In the genomic region with DNA sequence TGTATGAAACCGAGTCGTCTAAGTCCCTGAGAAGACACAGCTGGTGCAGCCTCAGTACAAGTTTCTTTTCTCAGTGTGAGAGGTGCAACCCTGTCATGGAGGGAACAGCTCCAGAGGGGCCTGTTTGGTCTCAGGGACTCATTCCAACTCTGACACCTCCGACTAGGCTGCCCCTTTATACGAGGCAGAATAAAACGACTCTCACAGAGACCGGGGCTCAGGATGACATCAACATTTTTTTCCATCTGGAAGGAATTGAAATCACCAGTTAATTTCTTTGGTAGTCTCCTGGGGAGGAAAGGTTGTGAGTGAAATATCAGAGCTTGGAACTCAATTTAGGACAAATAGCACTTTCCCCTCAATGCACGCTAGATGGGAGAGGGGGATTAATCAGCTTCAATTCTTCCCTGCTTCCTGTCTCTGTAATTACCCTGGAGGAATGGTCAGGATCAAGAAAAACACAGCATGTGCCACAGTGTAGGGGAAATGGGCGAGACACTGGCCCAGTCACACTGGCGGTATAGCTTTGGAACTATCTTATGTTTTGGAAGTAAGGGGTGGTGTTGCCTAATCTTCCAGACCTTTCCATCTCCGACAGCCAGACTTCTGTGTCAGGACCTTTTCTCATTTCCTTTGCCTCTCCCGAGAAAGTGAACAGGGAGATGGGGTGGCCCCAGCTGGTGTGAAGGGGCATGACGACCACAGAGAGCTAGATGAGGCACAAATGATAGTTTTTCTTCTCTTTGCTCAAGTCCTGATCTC, we compare ENCODE assay signal across 8 mouse cellular contexts. TPM values are rescaled to one million over a fixed set of nuclear protein-coding genes. Genes with fewer than 3 reads are reported as not detected.
A peak's percentile ranks its signal among the peaks of the same experiment; 100 is the strongest.
DNase-seq lines count a peak whose midpoint lies in the region; ATAC-seq lines count a peak whose summit lies in the region.

No protein-coding gene starts in this region.

- H3K27ac ChIP-seq in hindbrain, embryonic 12.5 days = peak overlapping the region; percentile 4; the same call in 1 of the 2 replicates
- H3K27ac ChIP-seq in hindbrain, embryonic 11.5 days (ENCODE audit: low read depth, low read length) = no peak overlapping the region
- H3K27ac ChIP-seq in forebrain, embryonic 13.5 days = peak overlapping the region; percentile 21; the same call in 1 of the 2 replicates

- 53% methylated on average over 12 of the region's 12 CpGs for WGBS in hindbrain, embryonic 12.5 days
- WGBS in hindbrain, embryonic 11.5 days = 61% methylated on average over 12 of the region's 12 CpGs
- 38% methylated on average over 12 of the region's 12 CpGs for WGBS in forebrain, embryonic 13.5 days

- no peak for DNase-seq in hindbrain, embryonic 11.5 days (ENCODE audit: low spot score)
- peak; percentile 50 to 60 for DNase-seq in heart, postnatal 14 days
- peak; percentile 64 for DNase-seq in lung, postnatal 14 days
- DNase-seq in thymus, adult 18-20 months = no peak
- DNase-seq in cerebellum, adult 8-10 months = no peak
- no peak for DNase-seq in thymus, postnatal 4 days

- no peak overlapping the region for H3K4me3 ChIP-seq in hindbrain, embryonic 12.5 days
- H3K4me3 ChIP-seq in hindbrain, embryonic 11.5 days (ENCODE audit: low read depth, low read length) = no peak overlapping the region
- H3K4me3 ChIP-seq in forebrain, embryonic 13.5 days = no peak overlapping the region

- ATAC-seq in hindbrain, embryonic 12.5 days (ENCODE audit: low FRiP score) = no peak
- no peak for ATAC-seq in hindbrain, embryonic 11.5 days (ENCODE audit: low FRiP score)
- peak; percentile 59 for ATAC-seq in forebrain, embryonic 13.5 days

- intact Hi-C loops in heart, postnatal 14 days (cut with DNase I) = loop anchor here (10.0 kb wide), 1 partner anchor 51 kb away; no protein-coding TSS in a partner anchor

- peaks cover 12% of the 10 kb centered on the region for H3K4me1 ChIP-seq in hindbrain, embryonic 12.5 days
- H3K4me1 ChIP-seq in hindbrain, embryonic 11.5 days (replicated peaks; ENCODE audit: control insufficient read depth, insufficient read depth, low read length) = no peaks in the 10 kb centered on the region
- H3K4me1 ChIP-seq in forebrain, embryonic 13.5 days = peaks cover 10% of the 10 kb centered on the region

- no peaks in the 10 kb centered on the region for H3K36me3 ChIP-seq in hindbrain, embryonic 12.5 days
- no peaks in the 10 kb centered on the region for H3K36me3 ChIP-seq in hindbrain, embryonic 11.5 days (ENCODE audit: control insufficient read depth, insufficient read depth, low read length)
- H3K36me3 ChIP-seq in forebrain, embryonic 13.5 days (ENCODE audit: poor library complexity, severe bottlenecking) = no peaks in the 10 kb centered on the region

- H3K9me3 ChIP-seq in hindbrain, embryonic 12.5 days (replicated peaks) = no peaks in the 10 kb centered on the region
- no peaks in the 10 kb centered on the region for H3K9me3 ChIP-seq in hindbrain, embryonic 11.5 days (ENCODE audit: control insufficient read depth, low read length)
- H3K9me3 ChIP-seq in forebrain, embryonic 13.5 days (replicated peaks) = no peaks in the 10 kb centered on the region

- no peak overlapping the region for H3K9ac ChIP-seq in hindbrain, embryonic 12.5 days
- H3K9ac ChIP-seq in hindbrain, embryonic 11.5 days (ENCODE audit: low read depth, low read length) = no peak overlapping the region
- H3K9ac ChIP-seq in forebrain, embryonic 13.5 days = no peak overlapping the region

- no peak overlapping the region for H3K4me2 ChIP-seq in hindbrain, embryonic 12.5 days (replicated peaks)
- no peak overlapping the region for H3K4me2 ChIP-seq in hindbrain, embryonic 11.5 days (replicated peaks; ENCODE audit: low read depth, low read length)
- no peak overlapping the region for H3K4me2 ChIP-seq in forebrain, embryonic 13.5 days

- H3K27me3 ChIP-seq in hindbrain, embryonic 12.5 days = no peaks in the 10 kb centered on the region
- H3K27me3 ChIP-seq in hindbrain, embryonic 11.5 days (ENCODE audit: control insufficient read depth, insufficient read depth, low read length) = no peaks in the 10 kb centered on the region
- no peaks in the 10 kb centered on the region for H3K27me3 ChIP-seq in forebrain, embryonic 13.5 days

RNA-seq across cellular contexts. Expression of a gene that starts 28.1 kb away (rescaled TPM):
- 9.4 and 9.9 TPM in 2 replicates for polyA plus RNA-seq in hindbrain, embryonic 12.5 days (2016; fragmentation: Nextera tagmentation; extraction: Ambion mirVana)
- polyA plus RNA-seq in hindbrain, embryonic 11.5 days (2014; fragmentation: Nextera tagmentation; extraction: Ambion mirVana) = 10.6 and 13.1 TPM in 2 replicates
- polyA plus RNA-seq in forebrain, embryonic 13.5 days (2015; fragmentation: Nextera tagmentation; extraction: Ambion mirVana) = 6.6 and 7.4 TPM in 2 replicates
- 1 to 10 TPM; 4.6 to 7.2 TPM for total RNA-seq in heart, postnatal 14 days (2021)

RNA-seq across cellular contexts. Expression of a gene that starts 50.1 kb away (rescaled TPM):
- polyA plus RNA-seq in hindbrain, embryonic 12.5 days (2016; fragmentation: Nextera tagmentation; extraction: Ambion mirVana) = 34.3 and 37.9 TPM in 2 replicates
- polyA plus RNA-seq in hindbrain, embryonic 11.5 days (2014; fragmentation: Nextera tagmentation; extraction: Ambion mirVana) = 29.4 and 32.9 TPM in 2 replicates
- polyA plus RNA-seq in forebrain, embryonic 13.5 days (2015; fragmentation: Nextera tagmentation; extraction: Ambion mirVana) = 32.1 and 34.1 TPM in 2 replicates
- total RNA-seq in heart, postnatal 14 days (2021) = 10 to 100 TPM; 10.2 to 12.5 TPM

Comparison
In these comparisons a context has a peak if more than half of its experiments do, and no peak if none do; other contexts are left out.
1. DNase-seq: peak in heart, postnatal 14 days (2 of 2) and lung, postnatal 14 days (single experiment); none in hindbrain, embryonic 11.5 days (single experiment), thymus, adult 18-20 months (0 of 2), cerebellum, adult 8-10 months (single experiment) and thymus, postnatal 4 days (single experiment).